Mouse (Mus musculus) kidney, adult 2 months (tissue): ENCODE results near the gene Shmt2. TPM values are rescaled to one million over a fixed set of nuclear protein-coding genes. Genes with fewer than 3 reads are reported as not detected.

ENCODE experiments used
- DNase-seq: peaks from one replicate; pipeline ENCODE4 v3.0.0; 2021
- H3K27ac ChIP-seq: fragments of 200-500 bp; 2 replicates; pipeline ENCODE4 v1.5.1; 2012; ENCODE audit warnings: low read depth, low read length, control low read depth, inconsistent platforms; ENCODE audit not compliant: insufficient read depth
- H3K27me3 ChIP-seq: fragments of 200-500 bp; replicated peaks from 2 replicates; pipeline ENCODE4 v1.6.1; 2012; ENCODE audit warnings: mild to moderate bottlenecking, moderate library complexity, low read length, inconsistent platforms; ENCODE audit not compliant: control insufficient read depth, insufficient read depth
- H3K36me3 ChIP-seq: fragments of 200-500 bp; 2 replicates; pipeline ENCODE4 v1.6.1; 2012; ENCODE audit warnings: mild to moderate bottlenecking, moderate library complexity, low read length, inconsistent platforms; ENCODE audit not compliant: control insufficient read depth, insufficient read depth
- H3K4me1 ChIP-seq: fragments of 200-500 bp; 2 replicates; pipeline ENCODE4 v1.6.1; 2011; ENCODE audit warnings: low read length; ENCODE audit not compliant: control insufficient read depth, insufficient read depth
- H3K4me3 ChIP-seq: fragments of 200-500 bp; 2 replicates; pipeline ENCODE4 v1.5.1; 2011; ENCODE audit warnings: mild to moderate bottlenecking, low read depth, low read length, control low read depth; ENCODE audit not compliant: insufficient read depth
- CTCF ChIP-seq: fragments of 200-500 bp; conservative IDR thresholded peaks from 2 replicates; pipeline ENCODE4 v1.5.1; 2011; ENCODE audit warnings: low read depth, mild to moderate bottlenecking, control low read depth, low read length, moderate library complexity, mixed read lengths; ENCODE audit not compliant: insufficient read depth, insufficient read length
- POLR2A ChIP-seq: fragments of 200-500 bp; IDR thresholded peaks from one replicate; pipeline ENCODE4 v1.6.1; 2011; ENCODE audit warnings: low read depth, low read length, control low read depth
- WGBS: fragments of 180-500 bp; shearing (Covaris S2); methylation state at CpG from one replicate; pipeline ENCODE4 v1.1.7; 2018; 5-methylcytosine and 5-hydroxymethylcytosine counted together
- polyA plus RNA-seq: library from polyadenylated mRNA; depleted of rRNA; stranded (reverse); fragments of >200 nt; gene quantifications from 2 replicates; pipeline ENCODE4 v1.2.3, GENCODE M21; 2012

The Shmt2 gene
- polyA plus RNA-seq, 1 experiment: 274 TPM

DNA sequence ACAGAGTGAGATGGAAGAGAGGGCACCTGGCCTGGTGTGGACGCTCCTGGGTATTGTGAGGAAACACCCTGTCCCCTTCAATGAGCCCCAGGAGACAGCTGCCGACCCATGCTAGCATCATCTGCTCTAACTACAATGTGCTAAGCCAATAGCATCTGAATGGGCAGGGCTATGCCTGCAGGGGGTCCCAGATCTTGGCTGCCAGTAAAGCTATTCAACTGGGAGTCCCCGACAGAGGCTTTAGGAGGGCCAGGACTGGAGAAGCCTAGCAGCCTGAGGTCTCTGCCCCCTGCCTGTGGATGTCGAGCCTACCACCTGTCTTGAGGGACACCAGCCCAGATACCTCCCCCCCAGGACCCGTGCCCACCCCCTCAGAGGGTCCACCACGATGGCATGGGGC lies 20.5 kb upstream of the Shmt2 start:
- TF ChIP-seq POLR2A (no peak), CTCF (no peak)
- H3K27me3 ChIP-seq: no peaks in the 10 kb centered on the region
- no peak for DNase-seq
- H3K4me1 ChIP-seq: no peaks in the 10 kb centered on the region
- 55% methylated on average over 6 of the region's 6 CpGs for WGBS
- H3K27ac ChIP-seq: no peak overlapping the region
- H3K36me3 ChIP-seq: no peaks in the 10 kb centered on the region
- H3K4me3 ChIP-seq: no peak overlapping the region

DNA sequence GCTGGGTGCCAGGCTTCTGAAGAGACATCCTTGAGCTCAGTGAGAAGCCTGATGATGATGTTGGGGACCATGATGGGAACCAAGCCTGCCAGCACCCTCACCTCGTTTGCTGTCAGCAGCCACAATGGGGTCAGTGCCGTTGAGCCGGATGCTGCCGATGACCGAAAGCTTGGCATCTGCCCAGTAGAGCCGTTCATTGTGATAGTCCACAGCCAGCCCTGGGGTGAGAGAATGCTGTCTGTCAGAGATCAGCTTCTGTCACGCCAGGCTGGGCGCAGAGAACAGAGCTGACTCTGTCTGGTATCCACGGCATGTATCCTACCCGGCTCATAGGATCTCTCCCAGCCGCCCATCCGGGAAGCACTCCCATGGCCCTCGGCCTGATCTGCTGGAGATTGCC lies 19.8 kb upstream of the Shmt2 start:
- no peaks in the 10 kb centered on the region for H3K36me3 ChIP-seq
- peak; percentile 23 for DNase-seq

DNA sequence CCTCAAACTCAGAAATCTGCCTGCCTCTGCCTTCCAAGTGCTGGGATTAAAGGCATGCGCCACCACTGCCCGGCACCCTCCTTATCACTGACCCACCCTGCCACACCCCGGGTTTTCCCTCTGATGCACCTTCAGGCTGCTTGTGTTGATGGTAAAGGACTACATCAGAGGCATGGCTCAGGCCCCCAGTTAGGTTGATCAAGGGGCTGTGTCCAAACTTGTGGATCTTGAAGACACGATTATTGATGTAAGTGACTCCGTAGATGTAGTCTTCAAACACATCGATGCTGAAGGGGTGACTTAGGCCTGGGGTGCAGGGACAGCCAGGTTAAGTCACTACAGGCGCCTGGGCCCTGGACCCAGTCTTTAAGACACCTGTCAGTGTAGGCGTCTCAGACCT lies 19.3 kb upstream of the Shmt2 start:
- no peaks in the 10 kb centered on the region for H3K36me3 ChIP-seq
- H3K27ac ChIP-seq: no peak overlapping the region
- no peaks in the 10 kb centered on the region for H3K27me3 ChIP-seq
- TF ChIP-seq CTCF (no peak), POLR2A (no peak)
- H3K4me1 ChIP-seq: no peaks in the 10 kb centered on the region
- DNase-seq: no peak
- WGBS: 94% methylated on average over 8 of the region's 8 CpGs
- no peak overlapping the region for H3K4me3 ChIP-seq

More for the DNA sequence above, 19.8 kb upstream of the Shmt2 start:
- WGBS: 56% methylated on average over 13 of the region's 13 CpGs
- H3K4me1 ChIP-seq: no peaks in the 10 kb centered on the region
- TF ChIP-seq CTCF (no peak), POLR2A (no peak)
- H3K27me3 ChIP-seq: no peaks in the 10 kb centered on the region
- no peak overlapping the region for H3K4me3 ChIP-seq
- no peak overlapping the region for H3K27ac ChIP-seq

DNA sequence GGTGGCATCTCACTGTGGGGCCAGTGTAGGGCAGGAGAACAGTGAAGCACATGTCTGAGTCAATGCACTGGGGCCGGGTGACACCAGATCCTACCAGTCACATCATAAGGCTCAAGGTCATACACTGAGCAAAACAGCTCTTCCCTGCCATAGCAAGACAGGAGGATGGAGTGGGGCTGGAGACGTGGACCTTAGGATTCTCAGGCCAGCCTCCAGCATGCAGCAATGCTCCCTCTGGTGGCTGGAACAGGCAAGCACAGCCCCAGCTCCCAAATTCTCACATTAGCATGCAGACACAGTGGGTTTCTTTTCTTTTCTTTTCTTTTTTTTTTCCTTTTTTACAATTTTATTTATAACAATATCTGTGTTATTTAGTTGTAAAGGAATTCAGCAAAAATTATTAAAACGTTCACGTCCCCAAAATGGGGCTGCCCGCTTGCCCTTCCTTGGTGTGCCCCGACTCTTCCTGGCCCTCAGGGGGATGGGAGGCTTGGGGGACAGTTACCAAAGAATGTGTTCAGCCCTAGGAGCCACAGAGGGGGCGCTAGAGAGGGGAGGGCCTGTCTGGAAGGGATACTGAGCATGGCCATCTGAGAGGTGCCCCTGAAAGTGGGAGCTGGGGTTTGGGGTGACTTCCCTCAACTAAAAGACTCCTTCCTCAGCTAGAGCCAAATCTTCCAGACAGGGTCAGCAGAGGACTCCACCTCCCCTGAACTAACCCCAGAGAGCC lies 15.8 kb upstream of the Shmt2 start:
- 30% methylated on average over 7 of the region's 7 CpGs for WGBS

DNA sequence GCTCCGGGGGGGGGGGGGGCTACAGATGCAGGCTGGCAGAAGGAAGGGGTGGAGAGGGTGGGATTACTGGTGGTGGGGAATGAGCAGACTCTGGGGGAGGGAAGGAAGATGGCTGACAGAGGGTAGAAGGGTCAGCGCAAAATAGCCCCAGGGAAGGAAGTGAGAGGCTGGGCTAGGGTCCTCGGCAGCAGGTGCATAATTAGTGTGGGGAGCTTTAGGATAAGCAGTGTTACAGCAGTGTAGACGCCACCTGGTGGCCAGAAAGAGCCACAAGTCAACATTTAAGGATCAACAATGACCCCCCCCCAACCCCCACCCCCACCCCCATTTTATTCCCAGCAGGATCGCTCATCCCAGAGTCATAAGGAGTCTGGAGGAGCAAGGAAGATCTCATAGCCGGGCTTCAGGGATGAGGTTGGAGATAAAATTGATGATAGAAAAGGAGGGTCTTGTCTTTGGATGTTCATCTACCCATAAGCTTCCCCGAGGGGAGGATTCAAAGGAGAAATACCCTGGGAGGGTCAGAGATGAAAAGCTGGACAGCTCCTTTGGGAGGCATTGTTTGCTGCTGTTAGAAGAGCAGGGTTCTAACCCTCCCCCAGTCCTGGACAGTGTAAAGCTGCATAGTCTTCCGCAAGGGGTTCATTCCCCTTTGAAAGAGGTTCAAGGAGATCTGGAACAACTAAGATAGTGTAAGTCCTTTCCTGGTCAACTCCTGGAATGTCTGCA lies 14.5 kb upstream of the Shmt2 start:
- no peaks in the 10 kb centered on the region for H3K36me3 ChIP-seq
- no peak overlapping the region for H3K4me3 ChIP-seq
- 0 out of 2 replicates have a peak, but pooled peaks cover 2% of the 10 kb centered on the region for H3K27me3 ChIP-seq
- H3K4me1 ChIP-seq: peaks cover 10% of the 10 kb centered on the region
- DNase-seq: peak; percentile 56
- no peak for TF ChIP-seq POLR2A
- TF ChIP-seq CTCF: peak; percentile 51
- WGBS: 10% methylated on average over 8 of the region's 8 CpGs
- no peak overlapping the region for H3K27ac ChIP-seq

More for the DNA sequence above, 15.8 kb upstream of the Shmt2 start:
- no peak for TF ChIP-seq POLR2A
- TF ChIP-seq CTCF: peak; percentile 96
- peaks cover 10% of the 10 kb centered on the region for H3K4me1 ChIP-seq
- DNase-seq: peak; percentile 84
- H3K27ac ChIP-seq: no peak overlapping the region
- H3K4me3 ChIP-seq: no peak overlapping the region
- H3K27me3 ChIP-seq: 0 out of 2 replicates have a peak, but pooled peaks cover 2% of the 10 kb centered on the region
- H3K36me3 ChIP-seq: no peaks in the 10 kb centered on the region

DNA sequence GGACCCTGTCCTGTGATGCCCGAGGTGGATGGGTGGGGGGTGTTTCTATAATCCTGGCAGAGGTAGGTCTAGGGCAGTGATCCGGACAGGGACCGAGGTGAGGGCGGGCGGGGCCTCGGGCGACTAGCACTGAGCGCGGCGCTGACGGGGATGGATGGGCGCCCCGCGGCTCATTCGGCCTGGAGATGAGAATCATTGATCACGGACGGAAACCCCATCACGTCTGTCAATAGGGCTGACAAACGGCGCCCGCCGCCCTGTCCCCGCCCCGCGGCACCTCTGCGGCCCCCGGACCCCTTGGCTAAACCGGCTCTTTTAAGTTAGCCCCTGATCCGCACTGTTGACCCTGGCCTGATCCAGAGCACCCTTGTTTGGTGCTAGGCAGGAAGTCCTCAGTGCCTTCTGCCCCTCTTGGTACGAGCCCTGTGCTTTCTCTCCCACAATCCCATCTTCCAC lies 12.7 kb upstream of the Shmt2 start:
- TF ChIP-seq POLR2A: no peak
- 0 out of 2 replicates have a peak, but pooled peaks cover 5% of the 10 kb centered on the region for H3K27me3 ChIP-seq
- 5% methylated on average over 29 of the region's 30 CpGs for WGBS

More for the DNA sequence above, 12.7 kb upstream of the Shmt2 start:
- DNase-seq: no peak
- Histone ChIP-seq H3K4me3 (no peak overlapping the region), H3K27ac (no peak overlapping the region), H3K4me1 (peaks cover 10% of the 10 kb centered on the region), H3K36me3 (no peaks in the 10 kb centered on the region)
